Mouse (Mus musculus) ES-E14 (cell line): ENCODE data around the gene Zfp111.

Source experiments
- CHD2 ChIP-seq: IDR thresholded peaks from 2 replicates; pipeline ENCODE4 v1.6.1; 2014; ENCODE audit warnings: mild to moderate bottlenecking, low read depth, low read length, inconsistent platforms
- HCFC1 ChIP-seq: IDR thresholded peaks from 2 replicates; pipeline ENCODE4 v1.6.1; 2012; ENCODE audit warnings: low read length, inconsistent platforms, borderline replicate concordance; ENCODE audit not compliant: insufficient read depth
- MAFK ChIP-seq: IDR thresholded peaks from 2 replicates; pipeline ENCODE4 v1.6.1; 2014; ENCODE audit warnings: mild to moderate bottlenecking, low read depth, low read length, inconsistent platforms; ENCODE audit not compliant: insufficient read depth
- ZC3H11A ChIP-seq: IDR thresholded peaks from 2 replicates; pipeline ENCODE4 v1.6.1; 2012; ENCODE audit warnings: low read depth, mild to moderate bottlenecking, inconsistent platforms, low read length, borderline replicate concordance
- ZNF384 ChIP-seq: IDR thresholded peaks from 2 replicates; pipeline ENCODE4 v1.6.1; 2012; ENCODE audit warnings: low read depth, low read length, inconsistent platforms

DNA sequence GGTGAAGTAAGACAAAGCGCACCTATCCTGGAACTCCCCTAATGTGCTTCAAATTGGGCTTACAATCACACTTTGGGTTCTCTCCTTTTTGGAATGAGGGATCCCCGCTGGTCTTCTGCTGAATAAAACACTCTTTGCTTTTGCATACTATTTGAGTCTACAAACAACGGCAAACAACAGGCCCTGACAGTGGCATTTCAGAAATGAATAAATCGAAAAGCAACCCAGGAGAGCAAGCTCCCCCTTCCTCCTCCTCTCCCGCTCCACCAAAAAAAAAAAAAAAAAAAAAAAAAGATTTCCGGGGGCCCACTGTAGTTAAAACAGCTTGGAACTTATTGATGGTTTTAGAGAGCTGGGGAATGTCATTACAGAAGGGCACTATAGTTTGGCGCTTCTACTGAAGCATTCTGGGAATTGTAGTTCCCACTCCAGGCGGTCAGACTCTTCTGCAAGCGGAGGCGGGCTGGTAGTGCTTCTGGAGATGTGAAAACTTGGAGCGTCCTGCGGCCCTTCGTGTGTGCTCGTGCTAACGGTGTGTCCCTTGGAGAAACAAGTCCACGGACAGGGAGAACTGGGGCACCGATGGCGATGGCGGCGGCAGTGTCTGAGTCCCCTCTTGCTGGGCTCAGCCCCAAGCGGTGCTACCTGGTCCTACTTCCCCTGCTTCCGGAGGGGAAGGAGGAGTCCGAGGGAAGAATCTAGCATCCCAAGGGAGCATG lies 36.5 kb downstream of the Zfp111 start, which contains the start of gene Zfp114:
- TF ChIP-seq MAFK (no peak), HCFC1 (peak; percentile 89), CHD2 (no peak), ZC3H11A (no peak), ZNF384 (no peak)
